Mouse (Mus musculus) fibroblast of lung, adult 2 months (primary cell): ENCODE data around the gene Thrsp.

Experiments used
- DNase-seq: peaks from one replicate; pipeline ENCODE4 v3.0.0-alpha.2; 2011; ENCODE audit warnings: low read depth

Gene Thrsp

GRCm38 (mm10) chr7:97375906-97376305 lies 41.6 kb downstream of the Thrsp start:
- no peak for DNase-seq

- no peak for DNase-seq
Measured at GRCm38 (mm10) chr7:97375101-97375500, 42.4 kb downstream of the Thrsp start.

GRCm38 (mm10) chr7:97365887-97366286 lies 51.6 kb downstream of the Thrsp start:
- DNase-seq = no peak
